Mouse (Mus musculus): ENCODE results near the gene Grb7. TPM values are rescaled to one million over a fixed set of nuclear protein-coding genes. Genes with fewer than 3 reads are reported as not detected.
A peak's percentile ranks its signal among the peaks of the same experiment; 100 is the strongest.

Gene Grb7
- polyA plus RNA-seq, 1 experiment from 2014 or later: 5.1 TPM

DNA sequence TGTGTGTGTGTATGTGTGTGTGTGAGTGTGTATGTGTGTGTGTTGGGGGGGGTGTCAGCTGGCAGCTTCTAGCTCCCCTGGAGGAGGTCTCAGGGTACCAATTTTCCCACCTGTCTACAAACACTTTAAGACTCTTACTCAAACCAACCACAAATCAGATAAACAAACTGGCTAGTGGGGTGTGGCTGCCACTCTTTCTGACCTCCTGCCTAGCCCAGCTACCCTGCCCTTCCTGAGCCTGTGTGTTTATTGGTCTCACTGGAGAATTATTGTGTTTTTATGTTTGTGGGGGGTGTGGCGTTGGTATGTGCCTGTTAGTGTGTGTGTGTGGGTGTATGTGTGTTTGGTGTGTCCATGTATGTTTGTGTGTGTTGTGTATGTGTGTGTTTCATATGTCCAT, 29.1 kb upstream of the Grb7 start:
- no peaks in the 10 kb centered on the region for H3K9me3 ChIP-seq
- 66% methylated on average over 1 of the region's 1 CpGs for WGBS
- peaks cover 30% of the 10 kb centered on the region for H3K4me1 ChIP-seq (replicated peaks)
- no peak overlapping the region for H3K9ac ChIP-seq (replicated peaks)
- H3K27ac ChIP-seq: no peak overlapping the region
- ATAC-seq (ENCODE audit: insufficient number of reproducible peaks, insufficient read depth, low FRiP score, low TSS enrichment, low read depth): no peak
- peaks cover 38% of the 10 kb centered on the region for H3K36me3 ChIP-seq
- no peak overlapping the region for H3K4me3 ChIP-seq (replicated peaks)
- 0 out of 2 replicates have a peak, but pooled peaks cover 2% of the 10 kb centered on the region for H3K27me3 ChIP-seq
- H3K4me2 ChIP-seq: no peak overlapping the region

GRCm38 (mm10) chr11:98418273-98418672, 27.9 kb upstream of the Grb7 start:
- 59% methylated on average over 5 of the region's 6 CpGs for WGBS
- Histone ChIP-seq H3K4me3 (replicated peaks) (no peak overlapping the region), H3K27ac (no peak overlapping the region), H3K36me3 (peaks cover 50% of the 10 kb centered on the region), H3K4me2 (no peak overlapping the region), H3K9ac (replicated peaks) (no peak overlapping the region), H3K9me3 (no peaks in the 10 kb centered on the region), H3K27me3 (0 out of 2 replicates have a peak, but pooled peaks cover 2% of the 10 kb centered on the region), H3K4me1 (replicated peaks) (peaks cover 30% of the 10 kb centered on the region)
- no peak for ATAC-seq (ENCODE audit: insufficient number of reproducible peaks, insufficient read depth, low FRiP score, low TSS enrichment, low read depth)

GRCm38 (mm10) chr11:98418939-98419547, 27.2 kb upstream of the Grb7 start:
- no peak for ATAC-seq (ENCODE audit: insufficient number of reproducible peaks, insufficient read depth, low FRiP score, low TSS enrichment, low read depth)
- Histone ChIP-seq H3K9ac (replicated peaks) (no peak overlapping the region), H3K4me2 (no peak overlapping the region)

DNA sequence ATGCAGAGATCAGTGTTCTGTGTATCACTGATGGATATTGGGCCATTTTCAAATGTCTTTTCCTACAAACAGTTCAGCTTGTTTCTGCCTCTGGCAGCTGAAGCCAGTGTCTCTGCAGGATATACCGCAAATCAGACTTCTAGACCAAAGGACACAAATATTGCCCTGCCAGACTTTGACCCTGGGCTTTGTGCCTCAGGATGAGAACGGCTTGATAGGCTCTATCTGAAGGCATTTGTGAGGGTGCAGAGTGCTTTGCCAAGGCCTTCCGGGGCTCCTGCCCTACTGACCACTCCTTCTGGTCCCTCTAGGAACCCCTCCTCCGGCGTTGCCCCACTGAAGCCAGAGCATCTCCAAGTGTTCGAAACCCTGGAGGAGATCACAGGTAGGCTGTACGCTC, 19.6 kb upstream of the Grb7 start:
- H3K4me3 ChIP-seq (replicated peaks): no peak overlapping the region
- H3K4me1 ChIP-seq (replicated peaks): no peaks in the 10 kb centered on the region
- H3K36me3 ChIP-seq: peaks cover 100% of the 10 kb centered on the region
- H3K4me2 ChIP-seq: no peak overlapping the region
- no peaks in the 10 kb centered on the region for H3K27me3 ChIP-seq
- H3K9ac ChIP-seq (replicated peaks): no peak overlapping the region
- WGBS: 94% methylated on average over 7 of the region's 7 CpGs
- ATAC-seq (ENCODE audit: insufficient number of reproducible peaks, insufficient read depth, low FRiP score, low TSS enrichment, low read depth): no peak
- H3K27ac ChIP-seq: no peak overlapping the region
- no peaks in the 10 kb centered on the region for H3K9me3 ChIP-seq

More at GRCm38 (mm10) chr11:98418939-98419547, 27.2 kb upstream of the Grb7 start:
- peaks cover 58% of the 10 kb centered on the region for H3K36me3 ChIP-seq
- H3K9me3 ChIP-seq: no peaks in the 10 kb centered on the region
- H3K4me1 ChIP-seq (replicated peaks): peaks cover 24% of the 10 kb centered on the region
- no peak overlapping the region for H3K4me3 ChIP-seq (replicated peaks)
- 82% methylated on average over 10 of the region's 10 CpGs for WGBS
- H3K27me3 ChIP-seq: 0 out of 2 replicates have a peak, but pooled peaks cover 2% of the 10 kb centered on the region
- H3K27ac ChIP-seq: no peak overlapping the region

DNA sequence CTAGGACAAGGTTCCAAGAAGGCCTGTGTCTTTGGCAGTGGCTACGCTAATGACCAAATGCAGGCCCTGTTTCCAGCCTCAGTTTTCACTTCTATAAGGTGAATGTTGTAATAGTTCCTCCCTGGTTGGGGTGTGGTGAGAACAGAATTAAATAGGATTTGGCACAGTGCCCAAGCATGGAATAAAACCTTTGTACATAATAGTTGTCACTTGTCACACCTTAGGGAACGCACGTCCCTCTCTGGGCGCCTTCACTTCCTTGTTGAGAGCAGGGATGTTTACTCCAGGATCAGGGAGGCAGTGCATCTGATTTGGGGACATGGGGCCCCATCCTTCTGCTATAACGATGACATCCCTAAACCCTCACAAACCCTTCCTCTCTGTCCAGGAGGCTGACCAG, 17.8 kb upstream of the Grb7 start:
- no peak overlapping the region for H3K4me2 ChIP-seq
- peaks cover 100% of the 10 kb centered on the region for H3K36me3 ChIP-seq
- H3K9ac ChIP-seq (replicated peaks): no peak overlapping the region
- no peak overlapping the region for H3K4me3 ChIP-seq (replicated peaks)
- no peak for ATAC-seq (ENCODE audit: insufficient number of reproducible peaks, insufficient read depth, low FRiP score, low TSS enrichment, low read depth)
- H3K9me3 ChIP-seq: no peaks in the 10 kb centered on the region
- no peak overlapping the region for H3K27ac ChIP-seq
- WGBS: 90% methylated on average over 5 of the region's 5 CpGs
- no peaks in the 10 kb centered on the region for H3K4me1 ChIP-seq (replicated peaks)
- H3K27me3 ChIP-seq: no peaks in the 10 kb centered on the region

DNA sequence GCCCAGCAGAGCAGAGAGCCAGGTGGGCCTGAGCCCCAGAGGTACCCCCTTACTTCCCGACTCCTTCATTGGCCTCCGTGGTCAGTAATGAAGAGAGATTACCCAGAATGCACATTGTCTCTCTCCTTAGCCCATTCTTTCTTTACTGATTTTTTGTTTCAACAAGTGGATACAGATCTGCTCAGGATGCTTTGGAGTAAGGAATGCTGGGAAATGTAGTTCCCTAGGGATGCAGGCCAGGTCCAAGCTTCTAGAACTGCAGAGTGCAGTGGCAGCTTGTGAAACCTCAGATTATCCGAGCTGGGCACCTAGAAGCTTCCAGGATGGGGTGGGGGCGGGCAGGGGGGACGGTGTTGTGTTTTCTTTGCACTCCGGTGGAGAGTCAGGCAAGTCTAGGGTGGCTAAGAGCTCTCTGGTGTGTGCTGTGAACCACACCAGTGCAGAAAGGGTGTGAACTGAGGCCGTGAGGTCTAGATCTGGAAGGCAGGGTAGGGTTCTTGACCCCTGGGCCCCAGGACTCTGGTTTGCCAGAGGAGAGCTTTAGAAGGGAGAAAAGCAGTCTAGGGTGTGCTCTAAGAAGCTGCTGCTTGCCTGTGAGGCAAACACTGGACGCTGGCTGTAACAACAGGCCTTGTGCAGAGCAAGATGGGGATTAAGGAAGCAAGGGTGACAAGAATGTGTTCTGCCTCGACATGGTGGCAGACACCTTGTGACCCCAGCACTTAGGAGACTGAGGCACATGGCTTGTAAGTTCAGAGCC, 14.3 kb upstream of the Grb7 start:
- Histone ChIP-seq H3K4me2 (no peak overlapping the region), H3K9ac (replicated peaks) (no peak overlapping the region), H3K27ac (no peak overlapping the region), H3K4me3 (replicated peaks) (no peak overlapping the region), H3K36me3 (peaks cover 100% of the 10 kb centered on the region), H3K27me3 (no peaks in the 10 kb centered on the region), H3K9me3 (no peaks in the 10 kb centered on the region), H3K4me1 (replicated peaks) (no peaks in the 10 kb centered on the region)
- WGBS: 80% methylated on average over 9 of the region's 9 CpGs
- ATAC-seq (ENCODE audit: insufficient number of reproducible peaks, insufficient read depth, low FRiP score, low TSS enrichment, low read depth): no peak

DNA sequence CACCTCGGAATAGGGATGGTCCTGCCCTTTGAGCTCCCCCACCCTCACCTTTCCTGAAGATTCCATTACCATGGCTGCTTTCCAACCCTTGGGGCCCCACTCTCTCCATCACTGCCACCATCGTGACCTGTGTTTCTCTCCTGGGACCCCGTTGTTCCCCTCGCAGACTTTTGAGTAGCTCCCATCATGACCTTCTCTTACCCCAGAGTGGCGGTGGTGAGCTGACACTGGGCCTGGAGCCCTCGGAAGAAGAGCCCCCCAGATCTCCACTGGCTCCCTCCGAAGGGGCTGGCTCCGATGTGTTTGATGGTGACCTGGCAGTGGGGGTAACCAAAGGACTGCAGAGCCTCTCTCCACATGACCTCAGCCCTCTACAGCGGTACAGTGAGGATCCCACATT, 10.5 kb upstream of the Grb7 start:
- Histone ChIP-seq H3K4me2 (no peak overlapping the region), H3K27me3 (no peaks in the 10 kb centered on the region), H3K27ac (no peak overlapping the region), H3K9ac (replicated peaks) (no peak overlapping the region), H3K4me1 (replicated peaks) (peaks cover 6% of the 10 kb centered on the region; the same call in 1 of the 2 replicates), H3K36me3 (peaks cover 66% of the 10 kb centered on the region), H3K9me3 (no peaks in the 10 kb centered on the region), H3K4me3 (replicated peaks) (no peak overlapping the region)
- no peak for ATAC-seq (ENCODE audit: insufficient number of reproducible peaks, insufficient read depth, low FRiP score, low TSS enrichment, low read depth)
- 92% methylated on average over 9 of the region's 9 CpGs for WGBS

DNA sequence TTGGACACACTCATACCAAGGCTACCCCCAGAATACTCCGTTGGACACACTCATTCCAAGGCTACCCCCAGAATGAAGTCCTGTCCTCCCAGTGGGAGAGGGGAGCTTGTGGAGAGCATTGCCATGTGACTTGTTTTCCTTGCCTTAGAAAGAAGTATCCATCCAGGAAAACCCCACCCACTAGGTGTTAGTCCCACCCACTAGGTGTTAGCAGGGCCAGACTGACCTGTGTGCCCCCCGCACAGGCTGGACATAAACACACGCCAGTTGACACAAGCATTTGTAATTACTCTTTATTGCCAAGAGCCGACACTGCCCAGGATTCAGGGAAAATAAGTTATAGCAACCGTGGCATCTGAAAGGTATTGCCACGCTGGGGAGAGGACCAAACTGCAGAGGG, 8.8 kb upstream of the Grb7 start:
- H3K36me3 ChIP-seq: peaks cover 49% of the 10 kb centered on the region
- peaks cover 6% of the 10 kb centered on the region; the same call in 1 of the 2 replicates for H3K4me1 ChIP-seq (replicated peaks)
- no peak overlapping the region for H3K9ac ChIP-seq (replicated peaks)
- no peak overlapping the region for H3K27ac ChIP-seq
- no peaks in the 10 kb centered on the region for H3K9me3 ChIP-seq
- WGBS: 79% methylated on average over 6 of the region's 6 CpGs
- ATAC-seq (ENCODE audit: insufficient number of reproducible peaks, insufficient read depth, low FRiP score, low TSS enrichment, low read depth): no peak
- H3K4me2 ChIP-seq: no peak overlapping the region
- H3K4me3 ChIP-seq (replicated peaks): no peak overlapping the region
- no peaks in the 10 kb centered on the region for H3K27me3 ChIP-seq

- H3K9me3 ChIP-seq: no peaks in the 10 kb centered on the region
- peak within 1 kb of the TSS; percentile 71 for H3K4me3 ChIP-seq (replicated peaks)
- ATAC-seq (ENCODE audit: insufficient number of reproducible peaks, insufficient read depth, low FRiP score, low TSS enrichment, low read depth): peak; percentile 90
- peaks cover 6% of the 10 kb centered on the region; the same call in 1 of the 2 replicates for H3K4me1 ChIP-seq (replicated peaks)
- H3K9ac ChIP-seq (replicated peaks): peak within 1 kb of the TSS; percentile 57
- H3K36me3 ChIP-seq: peaks cover 38% of the 10 kb centered on the region
- H3K27ac ChIP-seq: 0 out of 2 replicates have a peak within 1 kb of the TSS, but pooled peaks have one; percentile 45
- peak within 1 kb of the TSS; percentile 75 for H3K4me2 ChIP-seq
- no peaks in the 10 kb centered on the region for H3K27me3 ChIP-seq
- 3% methylated on average over 43 of the region's 43 CpGs for WGBS
These were observed 7.6 kb upstream of the Grb7 start, which contains the start of gene Mien1 for GRCm38 (mm10) chr11:98438331-98439158. Gene Mien1 (minus strand): TSS chr11:98438991.

DNA sequence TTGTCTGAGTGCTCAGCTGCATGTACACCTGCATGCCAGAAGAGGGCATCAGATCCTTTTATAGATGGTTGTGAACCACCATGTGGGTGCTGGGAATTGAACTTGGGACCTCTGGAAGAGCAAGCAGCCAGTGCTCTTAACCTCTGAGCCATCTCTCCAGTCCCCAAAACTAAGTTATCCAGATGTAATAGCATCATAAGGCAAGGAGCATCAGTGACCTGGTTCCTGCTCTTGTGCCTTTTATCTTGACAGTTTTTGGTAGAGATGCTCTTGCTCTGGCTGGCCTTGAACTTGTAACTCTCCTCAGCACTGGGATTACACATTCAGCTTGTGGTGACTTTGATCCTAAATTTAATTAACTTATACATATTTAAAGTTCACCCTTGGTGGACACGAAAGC, 2.5 kb upstream of the Grb7 start:
- Histone ChIP-seq H3K4me2 (no peak overlapping the region), H3K36me3 (no peaks in the 10 kb centered on the region), H3K4me3 (replicated peaks) (no peak overlapping the region), H3K9me3 (no peaks in the 10 kb centered on the region), H3K4me1 (replicated peaks) (peaks cover 18% of the 10 kb centered on the region), H3K27me3 (peaks cover 36% of the 10 kb centered on the region), H3K9ac (replicated peaks) (no peak overlapping the region), H3K27ac (no peak overlapping the region)
- WGBS: 94% methylated on average over 1 of the region's 1 CpGs
- ATAC-seq (ENCODE audit: insufficient number of reproducible peaks, insufficient read depth, low FRiP score, low TSS enrichment, low read depth): no peak

DNA sequence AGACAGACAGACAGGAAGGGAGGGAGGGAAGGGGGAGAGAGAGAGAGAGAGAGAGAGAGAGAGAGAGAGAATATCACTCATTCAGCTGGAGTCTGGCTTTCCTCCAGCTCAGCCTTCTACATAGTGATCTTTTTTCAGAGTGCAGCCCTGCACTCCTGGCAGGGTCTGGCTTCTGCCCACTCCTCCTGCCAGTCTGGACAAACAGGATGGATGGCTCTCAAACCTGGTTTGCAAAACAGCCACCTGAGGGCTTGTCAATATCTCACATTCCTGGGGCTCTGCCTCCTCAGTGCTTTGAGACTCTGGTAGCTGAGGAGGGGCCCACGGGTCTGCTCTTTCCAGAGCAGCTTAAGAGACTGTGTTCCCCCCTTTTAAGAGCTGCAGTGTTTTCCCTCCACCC, 956 bp upstream of the Grb7 start:
- 32% methylated on average over 1 of the region's 1 CpGs for WGBS
- no peak overlapping the region for H3K4me3 ChIP-seq (replicated peaks)
- H3K27me3 ChIP-seq: peaks cover 42% of the 10 kb centered on the region
- no peak overlapping the region for H3K9ac ChIP-seq (replicated peaks)
- H3K4me2 ChIP-seq: no peak overlapping the region
- H3K27ac ChIP-seq: no peak overlapping the region
- peaks cover 18% of the 10 kb centered on the region for H3K4me1 ChIP-seq (replicated peaks)
- no peaks in the 10 kb centered on the region for H3K9me3 ChIP-seq
- H3K36me3 ChIP-seq: no peaks in the 10 kb centered on the region
- ATAC-seq (ENCODE audit: insufficient number of reproducible peaks, insufficient read depth, low FRiP score, low TSS enrichment, low read depth): no peak

All from limb, embryonic 12.5 days (tissue).